Comparison of ENCODE assay signal across 12 mouse cellular contexts in the genomic region with DNA sequence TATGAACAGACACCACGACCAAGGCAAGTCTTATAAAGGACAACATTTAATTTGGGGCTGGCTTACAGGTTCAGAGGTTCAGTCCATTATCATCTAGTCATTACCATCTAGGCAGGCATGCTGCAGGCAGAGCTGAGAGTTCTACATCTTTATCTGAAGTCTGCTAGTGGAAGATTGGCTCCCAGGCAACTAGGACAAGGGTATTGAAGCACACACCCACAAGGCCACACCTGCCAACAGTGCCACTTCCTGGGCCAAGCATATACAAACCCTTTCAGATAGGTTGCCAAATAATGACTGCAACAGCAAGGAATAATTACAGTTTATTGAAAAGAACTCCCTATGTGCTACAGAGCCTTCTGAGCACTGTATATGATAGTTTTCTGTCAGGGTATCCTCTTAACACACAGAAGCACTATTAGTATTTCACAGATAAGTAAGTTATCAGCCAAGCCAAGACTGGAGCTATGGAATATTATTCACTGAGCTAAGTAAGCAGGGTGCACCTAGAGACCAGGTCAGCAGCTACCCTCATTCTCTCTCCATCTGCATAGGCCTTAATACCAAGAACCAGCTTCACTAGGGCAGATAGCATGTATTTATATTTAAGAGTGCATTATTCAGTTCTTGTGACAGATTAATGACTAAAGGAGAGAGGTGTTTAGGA. TPM values are rescaled to one million over a fixed set of nuclear protein-coding genes. Genes with fewer than 3 reads are reported as not detected.
DNase-seq lines count a peak whose midpoint lies in the region; ATAC-seq and TF ChIP-seq lines count a peak whose summit lies in the region.
"Had no signal": no experiment of that assay in that cellular context is flagged by ENCODE, and none has a peak within 500 bp of the region (broad histone marks: within the 10 kb centered on the region; RNA-seq: fewer than 3 reads in every experiment).

No protein-coding gene starts in this region.

- intact Hi-C loops in gastrocnemius, adult 2 months (cut with DNase I) = no loop called here
- intact Hi-C loops in left cerebral cortex, postnatal 10 days (cut with DNase I) = no loop called here
- intact Hi-C loops in left cerebral cortex, postnatal 25 days (cut with DNase I) = no loop called here

- 52% methylated on average over 1 of the region's 1 CpGs for WGBS in liver, postnatal 0 days (ENCODE audit: insufficient replicate concordance)

- 0 out of 2 replicates have a peak, but pooled peaks cover 4% of the 10 kb centered on the region for H3K4me1 ChIP-seq in liver, postnatal 0 days (ENCODE audit: insufficient read depth)
- H3K4me1 ChIP-seq: embryonic facial prominence, embryonic 13.5 days; limb, embryonic 12.5 days; midbrain, embryonic 12.5 days had no signal

- peak; percentile 25 for DNase-seq in gastrocnemius, adult 2 months
- DNase-seq in gastrocnemius, adult 8-10 months (ENCODE audit: low spot score in 2 of 2) = no peak
- peak; percentile 67 for DNase-seq in c-Kit-negative CD71-positive TER-119-positive erythroid progenitor cells, embryonic 14.5 days (ENCODE audit: low read depth, low spot score)
- peak; percentile 63 for DNase-seq in fat pad, adult 2 months (ENCODE audit: extremely low read depth, low read depth, low spot score)
- DNase-seq in liver, postnatal 0 days = peak; percentile 43
- no peak for DNase-seq in left cerebral cortex, postnatal 10 days (ENCODE audit: extremely low spot score in 1 of 2, low spot score in 2 of 2)
- DNase-seq in left cerebral cortex, postnatal 25 days (ENCODE audit: low spot score in 2 of 2) = no peak
- DNase-seq in right cerebral cortex, postnatal 36 days (ENCODE audit: low spot score in 2 of 2) = no peak
- DNase-seq: B cell, adult 2 months had no signal

- ATAC-seq in liver, postnatal 0 days = peak; percentile 98

- peak; percentile 86 for TF ChIP-seq EP300 in liver, postnatal 0 days (IDR thresholded peaks at IDR 0.05; ENCODE audit: low read depth)

- no peaks in the 10 kb centered on the region for H3K9me3 ChIP-seq in liver, postnatal 0 days (ENCODE audit: low read length)
- H3K9me3 ChIP-seq: limb, embryonic 12.5 days; midbrain, embryonic 12.5 days had no signal

- TF ChIP-seq CTCF in gastrocnemius, adult 2 months (IDR thresholded peaks at IDR 0.05) = no peak
- no peak for TF ChIP-seq CTCF in liver, postnatal 0 days (IDR thresholded peaks at IDR 0.05; ENCODE audit: low read depth)

- peaks cover 21% of the 10 kb centered on the region for H3K36me3 ChIP-seq in liver, postnatal 0 days (replicated peaks; ENCODE audit: insufficient read depth, low read length)

- no peak overlapping the region for H3K9ac ChIP-seq in liver, postnatal 0 days (replicated peaks)
- H3K9ac ChIP-seq: embryonic facial prominence, embryonic 13.5 days; limb, embryonic 12.5 days; midbrain, embryonic 12.5 days had no signal

- no peak overlapping the region for H3K27ac ChIP-seq in gastrocnemius, adult 2 months
- H3K27ac ChIP-seq in liver, postnatal 0 days (ENCODE audit: low read depth) = no peak overlapping the region
- H3K27ac ChIP-seq: embryonic facial prominence, embryonic 13.5 days; limb, embryonic 12.5 days; midbrain, embryonic 12.5 days had no signal

- no peaks in the 10 kb centered on the region for H3K27me3 ChIP-seq in liver, postnatal 0 days (ENCODE audit: insufficient read depth, low read length)
- H3K27me3 ChIP-seq: embryonic facial prominence, embryonic 13.5 days; limb, embryonic 12.5 days; midbrain, embryonic 12.5 days had no signal

- H3K4me2 ChIP-seq in liver, postnatal 0 days (ENCODE audit: low read depth, low read length) = peak overlapping the region; percentile 44
- H3K4me2 ChIP-seq: embryonic facial prominence, embryonic 13.5 days; limb, embryonic 12.5 days; midbrain, embryonic 12.5 days had no signal

- no peak overlapping the region for H3K4me3 ChIP-seq in gastrocnemius, adult 2 months
- no peak overlapping the region for H3K4me3 ChIP-seq in liver, postnatal 0 days (ENCODE audit: low read depth, low read length)
- H3K4me3 ChIP-seq: embryonic facial prominence, embryonic 13.5 days; limb, embryonic 12.5 days; midbrain, embryonic 12.5 days had no signal

RNA-seq across cellular contexts. Expression of gene Gpr21, which starts 33.3 kb away (rescaled TPM):
- under 1 TPM; 0.50 to 0.71 TPM for total RNA-seq in gastrocnemius, adult 2 months (2021)
- total RNA-seq in gastrocnemius, adult 8-10 months (2022) = 1 to 10 TPM in 1 of 4 experiments, under 1 TPM in 3; 0.31 to 1.6 (median 0.40) TPM
- polyA plus RNA-seq in liver, postnatal 0 days (2015; fragmentation: Nextera tagmentation; extraction: Ambion mirVana) = 0.08 and 0.09 TPM in 2 replicates
- total RNA-seq in left cerebral cortex, postnatal 10 days (2021) = 10 to 100 TPM; 13.8 to 15.7 TPM
- 1 to 10 TPM; 5.7 to 7.5 TPM for total RNA-seq in left cerebral cortex, postnatal 25 days (2021)

Comparison
In these comparisons a context has a peak if more than half of its experiments do, and no peak if none do; other contexts are left out.
1. DNase-seq: peak in gastrocnemius, adult 2 months (single experiment), c-Kit-negative CD71-positive TER-119-positive erythroid progenitor cells, embryonic 14.5 days (single experiment), fat pad, adult 2 months (single experiment) and liver, postnatal 0 days (single experiment); none in gastrocnemius, adult 8-10 months (0 of 2), left cerebral cortex, postnatal 10 days (0 of 2), left cerebral cortex, postnatal 25 days (0 of 2) and right cerebral cortex, postnatal 36 days (0 of 2).